Mouse (Mus musculus) effector memory CD4-positive, alpha-beta T cell, adult 7 months (primary cell): ENCODE results near the gene Gm20498. TPM values are rescaled to one million over a fixed set of nuclear protein-coding genes. Genes with fewer than 3 reads are reported as not detected.

Source experiments
- polyA plus RNA-seq: library from polyadenylated mRNA; unstranded; fragments of 100-300 nt; shearing (Covaris generic); gene quantifications from one replicate; pipeline ENCODE4 v1.2.1, GENCODE M21; 2017

Gene Gm20498
- polyA plus RNA-seq: 6.5 TPM

DNA sequence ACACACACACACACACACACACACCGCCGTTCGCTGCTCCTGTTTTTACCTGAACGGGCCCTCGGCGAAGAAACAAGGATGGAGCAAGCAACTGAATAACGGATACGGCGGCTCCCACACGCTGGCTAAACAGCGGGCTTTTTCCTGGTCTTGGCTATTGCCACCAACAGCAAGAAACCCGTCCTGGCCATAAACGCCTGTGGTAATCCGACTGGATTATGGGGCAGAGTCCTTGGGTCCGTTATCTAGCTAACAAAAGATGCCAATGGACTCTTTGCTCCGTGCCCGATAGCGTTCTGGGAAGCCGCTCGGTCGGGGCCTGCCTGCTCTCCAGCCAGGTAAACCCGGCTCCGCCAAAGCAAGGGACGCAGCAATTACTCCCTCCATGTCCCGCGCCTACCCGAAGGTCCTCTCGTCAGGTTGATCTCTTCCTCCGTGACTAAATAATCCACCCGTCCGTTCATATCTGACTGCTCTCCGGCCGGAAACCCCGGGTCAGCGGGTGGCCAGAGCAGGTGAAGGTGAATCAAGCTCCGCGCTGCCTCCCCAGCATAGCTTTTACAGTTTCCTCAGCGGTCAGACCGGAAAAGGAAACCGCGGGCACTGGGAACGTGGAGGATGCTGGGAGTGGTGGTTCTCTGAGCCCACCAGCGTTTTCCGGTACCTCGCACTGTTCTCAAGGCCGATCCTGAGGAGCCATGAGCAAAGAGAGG, at the start of gene Gm20498, which contains the start of gene Synj2bp:
Gm20498 (minus strand) TSS at position 590 of the 713 bp plus-strand sequence.
Synj2bp (minus strand) TSS at position 596 of the 713 bp plus-strand sequence.

DNA sequence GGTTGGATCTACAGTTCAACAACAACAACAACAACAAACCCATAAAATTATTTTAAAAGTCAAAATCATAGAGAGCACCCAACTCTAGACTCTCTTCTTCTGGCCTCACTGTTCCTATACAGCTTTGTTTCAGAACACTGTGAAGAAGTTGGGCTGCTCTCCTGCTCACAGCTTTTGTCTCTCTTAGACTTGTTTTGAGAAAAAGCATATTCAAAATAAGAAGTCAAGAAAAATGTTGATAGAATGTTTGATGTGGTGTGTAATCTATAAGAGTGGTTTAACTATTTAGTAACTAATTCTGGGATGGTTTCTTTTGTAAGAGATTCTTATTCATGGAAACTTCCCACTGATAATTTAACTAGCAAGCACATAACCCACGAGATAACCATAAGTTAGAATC, 35.7 kb upstream of the Gm20498 start, which contains the start of gene Adam21:
Adam21 (minus strand) TSS at position 101 of the 400 bp plus-strand sequence.

DNA sequence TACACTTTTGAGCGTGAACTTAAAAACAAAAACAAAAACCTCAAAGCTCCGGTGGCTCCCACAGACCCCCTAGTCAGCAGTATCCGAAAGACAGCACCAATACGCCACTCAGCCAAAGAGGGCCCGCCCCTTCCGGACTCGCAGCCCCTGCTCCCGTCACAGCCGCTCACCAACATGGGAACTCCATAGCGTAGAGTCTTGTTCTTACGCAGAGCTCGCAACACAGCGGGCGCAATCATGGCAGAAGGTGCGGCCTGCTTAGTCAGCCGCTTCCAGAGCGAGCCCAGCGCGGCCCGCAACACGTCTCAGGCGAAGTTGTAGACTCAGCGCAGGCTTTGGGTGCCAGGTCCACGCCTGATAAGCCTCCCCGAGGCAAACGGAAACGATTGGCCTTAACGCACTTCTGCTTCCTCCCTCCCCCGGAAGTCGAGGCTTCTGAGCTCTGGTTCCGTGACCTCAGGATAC, 47.9 kb downstream of the Gm20498 start, which contains the start of gene Cox16:
Cox16 (minus strand) TSS at position 401 of the 465 bp plus-strand sequence.

DNA sequence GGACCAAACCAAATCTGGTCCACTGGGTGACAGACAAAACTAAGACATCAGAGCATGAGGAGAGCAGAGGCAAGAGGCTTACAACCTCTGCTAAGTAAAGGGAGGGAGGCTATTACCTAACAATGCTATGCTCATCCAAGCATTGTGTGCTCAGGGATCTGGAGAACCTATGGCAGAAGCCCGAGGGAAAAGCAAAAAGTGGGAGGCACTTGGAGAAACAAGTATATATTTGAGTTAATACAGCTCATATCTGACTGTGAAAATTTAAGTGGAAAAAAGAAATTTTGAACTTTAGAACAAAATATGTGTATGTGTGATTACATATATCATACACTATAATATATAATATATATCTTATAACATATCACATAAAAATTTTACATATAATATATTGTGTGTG, 110.9 kb downstream of the Gm20498 start, which contains the start of gene Adam4:
Adam4 (minus strand) TSS at position 101 of the 400 bp plus-strand sequence.

DNA sequence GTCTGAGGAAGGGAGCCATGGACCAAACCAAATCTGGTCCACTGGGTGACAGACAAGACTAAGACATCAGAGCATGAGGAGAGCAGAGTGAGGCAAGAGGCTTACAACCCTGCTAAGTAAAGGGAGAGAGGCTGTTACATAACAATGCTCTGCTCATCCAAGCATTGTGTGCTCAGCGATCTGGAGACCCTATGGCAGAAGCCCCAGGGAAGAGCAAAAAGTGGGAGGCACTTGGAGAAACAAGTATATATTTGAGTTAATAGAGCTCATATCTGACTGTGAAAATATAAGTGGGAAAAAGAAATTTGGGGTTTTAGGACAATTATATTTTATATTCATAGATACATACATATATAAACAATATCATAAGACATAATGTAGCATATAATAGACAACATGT, 153.3 kb downstream of the Gm20498 start, which contains the start of gene Gm4787:
Gm4787 (minus strand) TSS at position 101 of the 400 bp plus-strand sequence.

DNA sequence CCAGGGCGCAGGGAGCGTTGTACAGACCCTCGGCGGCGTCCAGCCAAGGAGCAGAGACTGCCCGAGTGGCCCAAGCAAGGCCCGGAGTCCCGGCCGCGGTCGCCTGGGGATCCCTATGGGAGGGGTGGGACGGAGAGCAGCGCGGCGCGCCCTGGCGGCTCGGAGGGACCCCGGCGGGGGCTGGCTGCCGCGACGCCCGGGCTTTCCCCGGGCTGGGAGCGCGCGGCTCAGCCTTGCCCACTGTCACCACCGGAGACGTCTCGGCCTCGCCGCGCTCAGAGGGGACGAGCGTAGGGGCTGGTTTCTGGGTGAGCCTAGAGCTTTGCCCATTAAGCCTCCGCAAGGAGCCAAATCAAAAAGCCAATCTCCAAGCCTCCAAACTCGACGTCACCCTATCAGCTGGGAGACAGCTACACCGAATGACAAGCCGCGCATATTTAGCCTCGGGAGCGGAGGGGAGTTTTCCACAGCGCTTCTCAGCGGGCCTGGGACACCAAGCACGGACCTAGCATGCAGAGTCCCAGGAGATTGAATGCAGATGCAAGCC, 199.8 kb downstream of the Gm20498 start, which contains the start of gene Slc8a3:
Slc8a3 (minus strand) TSS at position 306 of the 547 bp plus-strand sequence.

Other genes with a start within 250 kb of the Gm20498 start
- gene Slc8a3, start 199.7 kb downstream of the Gm20498 start, polyA plus RNA-seq: 0.40 TPM
- gene Gm4787, start 153.4 kb downstream of the Gm20498 start, polyA plus RNA-seq: not detected
- 0.30 TPM for gene Adam4, start 111.0 kb downstream of the Gm20498 start, polyA plus RNA-seq
- gene Cox16, start 47.8 kb downstream of the Gm20498 start, polyA plus RNA-seq: 184 TPM
- gene Synj2bp, start within 50 bp of the Gm20498 start, polyA plus RNA-seq: 39.1 TPM
- 0.82 TPM for gene Adam21, start 35.6 kb upstream of the Gm20498 start, polyA plus RNA-seq
- gene Med6, start 62.1 kb upstream of the Gm20498 start, polyA plus RNA-seq: 27.7 TPM
- 0.23 TPM for gene Ttc9, start 98.3 kb upstream of the Gm20498 start, polyA plus RNA-seq
- gene Map3k9, start 248.3 kb upstream of the Gm20498 start, polyA plus RNA-seq: 4.6 TPM